Mouse (Mus musculus) forebrain, embryonic 10.5 days (tissue): Measurements from ENCODE around the gene Zfp994. TPM values are rescaled to one million over a fixed set of nuclear protein-coding genes. Genes with fewer than 3 reads are reported as not detected.
"Not testable (repeated sequence)": the region's sequence is repeated elsewhere in the genome, so short reads cannot be mapped to it uniquely, and the experiment has no call there.

Experiments used
- DNase-seq: peaks from one replicate; pipeline ENCODE4 v3.0.0-alpha.2; 2017; ENCODE audit warnings: low spot score; ENCODE audit errors: extremely low spot score
- H3K27ac ChIP-seq: fragments of 300-500 bp; sonication (generic); 2 replicates; pipeline ENCODE4 v1.5.1; 2016; ENCODE audit warnings: mild to moderate bottlenecking
- H3K27me3 ChIP-seq: fragments of 300-500 bp; sonication (generic); 2 replicates; pipeline ENCODE4 v1.6.1; 2016; ENCODE audit warnings: mild to moderate bottlenecking; ENCODE audit not compliant: poor library complexity, severe bottlenecking
- H3K36me3 ChIP-seq: fragments of 300-500 bp; sonication (generic); replicated peaks from 2 replicates; pipeline ENCODE4 v1.6.1; 2016; ENCODE audit warnings: mild to moderate bottlenecking, moderate library complexity
- H3K4me1 ChIP-seq: fragments of 300-500 bp; sonication (generic); 2 replicates; pipeline ENCODE4 v1.6.1; 2016
- H3K4me3 ChIP-seq: fragments of 300-500 bp; sonication (generic); 2 replicates; pipeline ENCODE4 v1.5.1; 2016; ENCODE audit warnings: mild to moderate bottlenecking, moderate library complexity
- H3K9me3 ChIP-seq: fragments of 300-500 bp; sonication (generic); 2 replicates; pipeline ENCODE4 v1.6.1; 2016; ENCODE audit warnings: mild to moderate bottlenecking, moderate library complexity
- WGBS: fragments of 180-500 bp; shearing (Covaris S2); methylation state at CpG from one replicate; pipeline ENCODE4 v1.1.7; 2016; 5-methylcytosine and 5-hydroxymethylcytosine counted together
- polyA plus RNA-seq: library from polyadenylated mRNA; unstranded; fragments of >200 nt; fragmentation: Nextera tagmentation; extraction: Ambion mirVana; gene quantifications from 2 replicates; pipeline ENCODE4 v1.2.1, GENCODE M21; 2016

The Zfp994 gene
- 2.0 and 2.5 TPM in 2 replicates for polyA plus RNA-seq

GRCm38 (mm10) chr17:22225422-22226012 is at the start of gene Zfp994:
Zfp994 (minus strand) TSS chr17:22225616.
- H3K36me3 ChIP-seq, H3K27me3 ChIP-seq, H3K9me3 ChIP-seq, H3K4me1 ChIP-seq: not testable (repeated sequence)
- WGBS, result under 1% methylated on average over 23 of the region's 23 CpGs
- Histone ChIP-seq H3K27ac (peak within 1 kb of the TSS; percentile 84), H3K4me3 (peak within 1 kb of the TSS; percentile 66)
- DNase-seq, result peak; percentile 80

DNA sequence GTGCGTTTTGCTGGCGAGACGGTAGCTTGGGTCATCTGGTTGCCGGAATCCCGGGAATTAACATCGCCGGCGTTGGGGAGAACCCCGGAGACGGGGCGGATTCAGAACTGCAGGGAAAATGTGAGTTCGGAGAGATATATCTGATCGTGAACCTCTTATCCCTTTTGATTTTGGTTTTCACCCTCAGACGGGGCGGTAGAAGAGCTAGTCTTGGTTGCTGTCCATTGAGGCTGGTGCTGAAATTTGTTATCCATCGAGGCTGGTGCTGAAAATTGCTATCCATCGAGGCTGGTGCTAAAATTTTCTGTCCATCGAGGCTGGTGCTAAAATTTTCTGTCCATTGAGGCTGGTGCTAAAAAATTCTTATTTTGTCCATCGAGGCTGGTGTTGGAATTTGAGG is 5.3 kb upstream of the Zfp994 start:
- not testable (repeated sequence) for DNase-seq, H3K4me3 ChIP-seq
- 69% methylated on average over 19 of the region's 19 CpGs for WGBS

GRCm38 (mm10) chr17:22225015-22225414 is 401 bp downstream of the Zfp994 start:
- not testable (repeated sequence) for H3K27ac ChIP-seq, DNase-seq, H3K9me3 ChIP-seq, H3K4me1 ChIP-seq, H3K27me3 ChIP-seq, H3K36me3 ChIP-seq
- peak overlapping the region; percentile 66 for H3K4me3 ChIP-seq
- 5% methylated on average over 3 of the region's 3 CpGs for WGBS

More for the DNA sequence above, 5.3 kb upstream of the Zfp994 start:
- not testable (repeated sequence) for H3K36me3 ChIP-seq, H3K4me1 ChIP-seq, H3K27ac ChIP-seq, H3K27me3 ChIP-seq
- H3K9me3 ChIP-seq, result peaks cover 15% of the 10 kb centered on the region

GRCm38 (mm10) chr17:22165722-22166294 is 59.6 kb downstream of the Zfp994 start, which contains the start of gene Zfp947:
Zfp947 (minus strand) TSS chr17:22166190.
- H3K4me1 ChIP-seq, H3K36me3 ChIP-seq, H3K27me3 ChIP-seq, H3K9me3 ChIP-seq: not testable (repeated sequence)
- Histone ChIP-seq H3K4me3 (peak within 1 kb of the TSS; percentile 61), H3K27ac (peak within 1 kb of the TSS; percentile 81)
- under 1% methylated on average over 16 of the region's 16 CpGs for WGBS
- peak; percentile 26 for DNase-seq

DNA sequence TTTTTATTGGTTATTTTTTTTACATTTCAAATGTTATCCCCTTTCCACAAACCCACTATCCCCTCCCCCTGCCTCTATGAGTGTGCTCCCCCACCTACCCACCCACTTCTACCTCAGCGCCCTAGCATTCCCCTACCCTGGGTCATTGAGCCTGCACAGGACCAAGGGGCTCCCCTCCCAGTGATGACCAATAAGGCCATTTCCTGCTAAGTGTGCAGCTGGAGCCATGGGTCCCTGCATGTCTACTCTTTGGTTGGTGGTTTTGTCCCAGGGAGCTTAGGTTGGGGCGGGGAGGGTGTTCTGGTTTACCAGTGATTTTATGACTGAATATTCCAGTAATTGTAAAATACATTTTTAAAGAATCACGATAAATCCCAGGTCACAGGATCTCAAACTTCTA is 60.1 kb downstream of the Zfp994 start:
- H3K27me3 ChIP-seq, DNase-seq, H3K9me3 ChIP-seq, H3K36me3 ChIP-seq, H3K4me1 ChIP-seq: not testable (repeated sequence)
- Histone ChIP-seq H3K4me3 (peak overlapping the region; percentile 61), H3K27ac (peak overlapping the region; percentile 81)
- WGBS, result 9% methylated on average over 3 of the region's 3 CpGs

GRCm38 (mm10) chr17:22153951-22154350 is 71.5 kb downstream of the Zfp994 start:
- not testable (repeated sequence) for H3K27me3 ChIP-seq, H3K4me1 ChIP-seq, H3K36me3 ChIP-seq, H3K27ac ChIP-seq, H3K4me3 ChIP-seq, H3K9me3 ChIP-seq, DNase-seq
- WGBS, result 59% methylated on average over 3 of the region's 4 CpGs

Other genes starting within 250 kb of the Zfp994 start
- 2.2 and 2.3 TPM in 2 replicates for gene Zfp947, start 59.4 kb downstream of the Zfp994 start, polyA plus RNA-seq
- 8.4 and 9.6 TPM in 2 replicates for gene CT030661.1, start 89.2 kb upstream of the Zfp994 start, polyA plus RNA-seq
- 14.4 and 16.0 TPM in 2 replicates for gene Zfp944, start 135.8 kb upstream of the Zfp994 start, polyA plus RNA-seq
- gene Zfp758, start 135.8 kb upstream of the Zfp994 start, polyA plus RNA-seq, result 6.5 and 7.9 TPM in 2 replicates
- gene Zfp946, start 198.6 kb upstream of the Zfp994 start, polyA plus RNA-seq, result 21.8 and 21.9 TPM in 2 replicates